Mouse (Mus musculus) cerebellum, adult 2 months (tissue): ENCODE data around the gene Rbms3.

Source experiments
- CTCF ChIP-seq: fragments of 200-500 bp; IDR thresholded peaks from 2 replicates; pipeline ENCODE4 v1.5.1; 2011; ENCODE audit warnings: low read depth, mild to moderate bottlenecking, control low read depth, low read length, moderate library complexity, borderline replicate concordance; ENCODE audit not compliant: insufficient read depth
- POLR2A ChIP-seq: fragments of 200-500 bp; IDR thresholded peaks from 2 replicates; pipeline ENCODE4 v1.6.1; 2011; ENCODE audit warnings: low read length, control low read depth, borderline replicate concordance; ENCODE audit not compliant: insufficient read depth

GRCm38 (mm10) chr9:116906955-116907354, 722.8 kb downstream of the Rbms3 start:
- TF ChIP-seq CTCF (0 out of 2 replicates have a peak, but pooled peaks have one; percentile 19), POLR2A (no peak)
